Mouse (Mus musculus) heart, adult 18-20 months (tissue): ENCODE measurements around the gene Aox2. TPM values are rescaled to one million over a fixed set of nuclear protein-coding genes. Genes with fewer than 3 reads are reported as not detected.
A peak's percentile ranks its signal among the peaks of the same experiment; 100 is the strongest.
"Not testable (repeated sequence)": the region's sequence is repeated elsewhere in the genome, so short reads cannot be mapped to it uniquely, and the experiment has no call there.

ENCODE experiments used
- DNase-seq, 2 experiments: peaks; one replicate each; pipeline ENCODE4 v3.0.0; 2021 to 2022; ENCODE audit warnings: mixed read lengths in 1 of 2
- total RNA-seq, 2 experiments: library from RNA; stranded (reverse); gene quantifications; 2 replicates each; pipeline ENCODE4 v1.2.3; 2021

Aox2 gene
- total RNA-seq, 2 experiments from 2014 or later, result 0.05 TPM; not detected in 1

DNA sequence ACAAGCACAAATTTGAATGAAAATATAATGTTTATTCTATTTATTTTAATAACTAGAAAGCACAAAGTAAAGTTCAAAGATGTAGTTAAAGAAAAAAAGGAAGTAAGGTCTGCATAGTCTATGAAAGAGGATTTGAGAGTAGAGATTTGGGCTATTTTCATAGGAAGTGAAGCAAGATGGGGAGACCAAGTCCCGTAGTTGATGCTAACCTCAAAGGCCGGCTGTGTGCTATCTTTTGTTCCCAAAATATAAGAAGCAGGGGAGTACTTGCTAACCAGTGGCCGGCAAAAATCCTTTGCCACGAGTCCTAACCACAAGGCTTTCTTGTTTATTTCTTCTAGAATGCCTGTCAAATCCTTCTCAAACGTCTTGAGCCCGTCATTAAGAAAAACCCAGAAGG, 70.6 kb downstream of the Aox2 start:
- DNase-seq, result peak in 1 of 2 experiments; percentile 5

DNA sequence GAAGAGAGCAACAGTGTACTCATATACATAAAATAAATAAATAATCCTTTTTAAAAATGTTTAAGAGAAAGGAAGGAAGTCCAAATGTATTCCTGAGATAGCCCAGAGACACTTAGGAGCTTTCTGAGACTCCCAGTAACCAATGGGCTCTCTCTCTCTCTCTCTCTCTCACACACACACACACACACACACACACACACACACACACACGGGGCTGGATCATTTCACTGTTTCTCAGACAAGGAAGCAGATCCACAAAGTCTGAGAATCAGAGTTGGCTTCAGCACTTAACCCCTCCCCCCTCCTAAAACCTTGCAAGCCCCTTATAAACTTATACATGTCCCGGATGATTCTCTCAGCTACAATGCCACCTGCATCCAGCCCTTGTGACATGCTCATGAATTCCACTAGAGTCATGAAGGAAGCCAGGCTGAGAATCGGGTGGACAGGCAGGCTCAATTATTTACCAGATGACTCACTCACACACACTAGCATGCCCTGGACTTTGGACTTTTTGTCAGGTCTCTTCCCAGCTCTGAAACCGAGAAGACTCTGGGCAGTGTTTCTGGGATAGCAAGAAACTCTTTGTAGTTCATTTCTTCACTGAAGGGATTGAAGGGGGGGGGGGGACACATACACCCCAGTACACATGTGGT, 75.2 kb downstream of the Aox2 start:
- no peak for DNase-seq

GRCm38 (mm10) chr1:58358958-58359901, 81.1 kb downstream of the Aox2 start:
- peak; percentile 62 to 74 for DNase-seq

GRCm38 (mm10) chr1:58362296-58362695, 84.2 kb downstream of the Aox2 start:
- no peak for DNase-seq

DNA sequence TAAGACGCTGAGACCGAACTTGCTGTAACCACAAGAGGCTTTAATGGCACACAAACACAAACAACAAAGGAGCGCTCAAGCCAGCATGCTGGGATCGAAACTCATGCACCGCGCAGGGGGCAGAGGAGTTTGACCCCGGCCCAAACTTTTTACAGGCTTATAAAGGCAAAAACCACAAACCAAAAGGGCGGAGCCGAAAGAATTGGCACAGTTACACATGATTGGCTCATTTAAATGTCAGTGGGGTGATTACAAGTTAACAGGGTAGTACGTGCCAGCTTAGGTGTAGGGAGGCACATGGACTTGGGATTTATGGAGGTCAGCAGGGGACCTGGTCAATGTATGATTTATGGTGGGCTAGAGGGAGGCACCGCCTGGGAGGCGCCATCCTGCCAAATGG, 86.4 kb downstream of the Aox2 start:
- DNase-seq, result no peak

- no peak for DNase-seq
Observed at GRCm38 (mm10) chr1:58365829-58366228, 87.7 kb downstream of the Aox2 start.

GRCm38 (mm10) chr1:58366737-58367471, 88.8 kb downstream of the Aox2 start:
- DNase-seq, result peak; percentile 8 to 29

GRCm38 (mm10) chr1:58369716-58370115, 91.6 kb downstream of the Aox2 start:
- no peak for DNase-seq

DNA sequence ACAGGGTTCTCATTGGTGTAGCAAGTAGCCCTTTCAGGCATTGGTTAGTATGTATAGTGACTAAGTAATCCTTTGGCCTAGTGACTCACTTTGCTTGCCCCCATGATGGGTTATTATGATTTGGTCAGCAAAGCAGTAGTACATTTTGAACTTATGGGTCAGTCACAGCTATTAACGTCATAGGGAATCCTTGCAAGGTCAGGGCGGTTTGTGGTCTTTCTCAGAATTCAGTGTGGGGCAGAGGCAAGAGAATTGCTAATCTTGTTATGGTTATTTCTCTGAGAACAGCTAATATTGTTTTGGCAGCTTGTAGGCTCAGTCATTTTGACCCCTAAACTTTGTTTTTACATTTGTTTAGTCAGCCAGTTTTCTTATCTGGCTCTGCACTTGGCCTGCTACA, 96.1 kb downstream of the Aox2 start:
- DNase-seq, result not testable (repeated sequence)

DNA sequence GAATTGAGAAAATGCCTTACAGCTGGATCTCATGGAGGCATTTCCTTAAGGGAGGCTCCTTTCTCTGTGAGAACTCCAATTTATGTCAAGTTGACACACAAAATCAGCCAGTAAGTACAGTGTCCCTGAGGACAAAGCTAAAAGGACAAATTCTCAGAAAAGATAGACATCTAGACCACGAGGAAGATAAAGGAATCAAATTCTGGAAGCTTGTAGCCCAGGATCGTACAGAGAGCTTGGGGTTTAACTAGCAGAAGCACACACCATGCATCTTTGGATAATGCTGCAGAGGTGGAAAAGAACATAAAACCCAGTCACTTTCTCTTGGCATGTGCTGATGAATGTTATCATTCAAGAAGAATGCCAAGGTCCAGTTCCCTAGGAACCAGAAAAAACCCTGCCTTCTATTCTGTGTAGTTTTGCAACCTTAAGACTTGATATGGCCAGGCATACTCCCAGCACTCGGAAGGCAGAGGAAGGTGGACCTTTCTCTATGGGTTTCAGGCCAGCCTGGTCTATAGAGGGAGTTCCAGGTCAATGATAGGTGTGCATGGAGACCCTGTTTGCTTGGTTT, 97.5 kb downstream of the Aox2 start:
- DNase-seq, result no peak

DNA sequence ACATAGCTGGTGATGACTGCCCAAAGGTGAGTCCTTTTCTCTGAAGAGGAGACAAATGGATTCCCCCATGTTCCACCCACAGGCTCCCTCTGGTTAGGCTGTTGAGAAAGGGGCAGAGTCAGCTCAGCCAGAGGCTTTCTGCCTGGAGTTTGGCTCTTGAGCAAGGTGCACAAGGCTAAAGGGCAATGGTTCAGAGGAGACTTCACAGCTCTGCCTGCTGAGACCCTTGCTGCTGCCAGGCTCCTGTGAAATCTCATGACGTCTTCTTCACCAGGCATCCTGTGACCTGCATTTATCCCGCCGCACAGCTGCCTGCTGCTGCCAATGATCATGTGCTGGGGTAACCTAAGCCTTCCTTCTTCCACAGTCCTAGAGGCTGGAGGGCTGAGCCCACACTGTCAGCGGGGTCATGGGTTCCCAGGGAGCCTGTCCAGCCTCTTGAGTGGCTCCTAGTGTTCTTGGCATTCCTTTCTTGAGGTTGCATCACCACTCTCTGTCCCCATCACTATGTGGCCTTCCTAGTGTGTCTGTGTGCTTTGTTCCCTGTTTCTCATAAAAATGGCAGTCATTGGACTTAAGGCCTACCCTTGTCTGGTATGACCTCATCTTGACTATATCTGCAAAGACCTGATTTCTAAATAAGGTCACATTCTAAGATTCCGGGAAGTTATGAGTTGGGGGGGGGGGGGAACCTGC, 104.6 kb downstream of the Aox2 start:
- DNase-seq, result no peak

GRCm38 (mm10) chr1:58391421-58392267, 113.5 kb downstream of the Aox2 start:
- no peak for DNase-seq

GRCm38 (mm10) chr1:58392268-58392651, 114.1 kb downstream of the Aox2 start:
- DNase-seq, result no peak

DNA sequence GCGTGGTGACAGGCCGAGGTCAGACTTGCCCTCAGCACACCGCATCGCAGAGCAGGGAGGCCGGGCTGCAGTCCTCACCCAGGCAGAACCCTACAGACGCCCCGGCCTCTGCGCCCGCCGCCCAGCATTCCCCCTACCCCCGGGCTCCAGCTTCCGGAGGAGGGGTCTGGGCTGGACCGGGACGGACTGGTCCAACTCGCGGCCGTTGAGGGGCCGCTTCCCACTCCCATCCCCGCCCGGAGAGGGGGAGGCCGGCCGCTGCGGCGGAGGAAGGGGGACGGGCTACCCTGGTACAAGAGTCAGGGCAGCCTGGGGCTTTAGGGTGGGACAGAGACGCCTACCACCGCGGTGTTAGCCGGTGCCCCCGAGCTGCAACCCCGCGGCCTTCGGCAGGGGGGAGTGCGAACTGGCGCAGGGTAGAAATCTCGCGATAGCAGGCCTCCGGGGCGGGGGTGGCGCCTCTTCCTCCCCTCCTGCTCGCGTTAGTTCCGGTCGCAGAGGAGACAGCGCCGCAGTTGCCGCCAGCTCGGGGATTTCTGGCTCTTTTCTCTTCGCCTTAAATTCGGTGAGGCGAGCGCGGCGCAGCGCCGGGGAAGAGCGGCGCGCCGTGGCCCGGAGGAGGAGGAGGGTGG, 114.6 kb downstream of the Aox2 start, which contains the start of gene Bzw1:
Bzw1 (plus strand) TSS at position 247 of the 632 bp plus-strand sequence.
- peak; percentile 93 to 95 for DNase-seq

DNA sequence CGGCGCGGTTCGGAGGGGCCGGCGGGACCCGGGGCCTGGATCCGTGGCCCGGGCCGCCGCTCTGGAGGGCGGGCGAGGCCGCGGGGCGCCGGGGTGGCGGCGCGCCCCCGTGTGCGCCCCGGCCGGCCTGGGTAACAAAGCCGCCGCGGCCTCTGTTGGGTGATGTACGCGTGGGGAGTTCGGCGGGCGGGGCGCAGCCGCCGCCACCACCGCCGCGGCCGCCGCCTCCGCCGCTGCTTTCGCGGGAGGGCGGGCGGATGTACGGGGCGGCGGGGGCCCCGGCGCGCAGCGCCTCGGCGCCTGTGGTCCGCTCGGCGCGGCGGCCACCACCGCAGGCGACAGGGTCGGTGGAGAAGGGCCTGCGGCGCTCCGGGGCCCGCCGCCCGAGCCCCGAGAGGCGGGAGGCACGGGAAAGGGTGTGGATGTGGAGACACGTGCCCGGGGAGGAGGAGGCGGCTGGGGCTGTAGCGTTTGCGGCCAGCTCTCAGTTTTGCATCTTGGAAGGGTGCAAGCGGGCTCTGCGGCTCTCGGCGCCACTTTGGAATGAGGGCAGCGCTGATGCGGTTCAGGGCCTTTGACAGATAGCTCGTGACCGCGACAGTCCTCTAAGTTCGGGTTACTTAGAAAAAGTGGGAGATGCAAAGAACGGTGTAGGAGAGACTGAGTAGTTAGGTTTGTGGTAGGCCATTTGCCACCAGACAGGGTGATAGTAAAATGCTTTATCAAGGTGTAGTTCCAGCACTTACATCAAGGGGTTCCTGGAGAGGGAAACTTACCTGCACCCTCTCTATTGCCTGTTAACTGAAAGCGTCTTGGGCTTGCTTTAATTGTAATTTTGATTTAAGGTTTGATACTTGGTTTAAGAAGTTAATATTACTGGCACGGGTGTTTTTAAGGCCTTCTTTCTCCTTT, 115.4 kb downstream of the Aox2 start:
- DNase-seq, result peak; percentile 51 to 56

GRCm38 (mm10) chr1:58395341-58395740, 117.2 kb downstream of the Aox2 start:
- DNase-seq, result no peak

GRCm38 (mm10) chr1:58396179-58396578, 118.1 kb downstream of the Aox2 start:
- DNase-seq, result no peak

DNA sequence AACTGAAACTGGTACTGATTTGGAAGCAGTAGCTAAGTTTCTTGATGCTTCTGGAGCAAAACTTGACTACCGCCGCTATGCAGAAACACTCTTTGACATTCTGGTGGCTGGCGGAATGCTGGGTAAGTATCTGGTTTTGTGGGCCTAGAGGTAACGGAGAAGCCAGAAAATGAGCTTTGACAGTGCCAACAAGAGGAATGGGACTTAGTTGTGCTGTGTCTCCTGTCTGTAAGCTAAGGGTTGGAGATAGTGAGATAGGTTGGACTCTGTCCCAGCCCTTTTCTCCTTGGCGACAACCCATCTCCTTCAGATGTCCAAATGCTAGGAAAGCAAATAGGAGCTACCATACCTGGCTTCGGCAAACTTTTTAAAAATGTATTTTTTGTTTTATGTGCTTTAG, 119.6 kb downstream of the Aox2 start:
- DNase-seq, result no peak

DNA sequence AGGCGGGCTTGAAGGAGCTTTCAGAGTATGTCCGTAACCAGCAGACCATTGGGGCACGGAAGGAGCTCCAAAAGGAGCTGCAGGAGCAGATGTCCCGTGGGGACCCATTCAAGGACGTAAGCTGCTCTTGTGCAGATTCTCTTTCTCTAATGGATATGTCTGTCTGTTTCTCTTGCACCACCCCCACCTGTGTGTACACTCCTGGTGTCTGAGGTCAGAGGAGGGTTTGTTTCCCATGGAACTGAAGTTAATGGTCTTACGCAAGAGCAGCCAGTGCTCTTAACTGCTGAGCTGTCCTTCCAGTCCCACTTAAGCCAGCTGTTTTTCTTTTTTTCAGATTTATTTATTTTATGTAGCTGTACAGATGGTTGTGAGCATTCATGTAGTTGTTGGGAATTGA, 123.3 kb downstream of the Aox2 start:
- DNase-seq, result no peak
